Mouse (Mus musculus): ENCODE data around the gene Zfp653. TPM values are rescaled to one million over a fixed set of nuclear protein-coding genes. Genes with fewer than 3 reads are reported as not detected.
A peak's percentile ranks its signal among the peaks of the same experiment; 100 is the strongest.

The Zfp653 gene
- polyA plus RNA-seq (2015; fragmentation: Nextera tagmentation; extraction: Ambion mirVana), result 12.6 and 14.1 TPM in 2 replicates

DNA sequence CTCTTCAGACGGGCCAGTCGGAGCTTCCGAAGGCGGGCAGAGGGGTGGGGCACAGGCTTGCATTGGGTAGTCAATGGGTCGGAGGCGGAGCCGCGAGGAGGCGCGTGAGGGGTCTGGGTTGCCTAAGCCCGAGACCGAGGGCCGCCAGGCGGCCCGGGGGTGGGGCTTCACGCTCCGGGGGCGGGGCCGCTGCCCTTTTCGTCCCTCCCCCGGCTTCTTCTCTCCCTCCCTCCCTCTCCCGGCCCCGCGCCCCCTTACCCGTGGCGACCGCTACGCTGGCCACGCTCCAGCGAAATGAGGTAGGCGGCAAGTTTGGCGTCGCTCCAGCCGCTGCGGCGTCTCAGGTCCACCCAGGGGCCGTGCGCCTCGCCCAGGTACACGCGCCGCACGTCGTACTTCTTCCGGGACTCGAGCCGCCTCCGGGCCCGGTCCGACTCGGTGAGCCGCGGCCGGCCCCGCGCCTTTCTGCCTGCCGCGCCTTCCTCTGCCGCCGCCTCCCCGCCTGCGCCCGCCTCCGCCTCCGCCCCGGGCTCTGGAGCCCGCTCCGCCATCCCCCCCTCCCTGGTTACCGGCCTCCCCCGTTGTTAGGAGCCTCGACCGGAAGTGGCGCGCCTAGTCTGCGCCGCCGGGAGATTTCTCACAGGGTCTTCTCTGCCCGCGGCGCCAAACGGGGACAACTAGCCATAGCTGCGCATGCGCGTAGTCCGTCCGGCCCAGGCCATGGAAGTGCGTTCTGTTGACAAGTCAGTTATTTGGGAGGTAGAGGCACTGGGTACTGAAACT lies at the start of gene Zfp653, which contains the start of gene Gm49318:
Zfp653 (minus strand) TSS at position 586 of the 783 bp plus-strand sequence.
Gm49318 (minus strand) TSS at position 469 of the 783 bp plus-strand sequence.
- peaks cover 7% of the 10 kb centered on the region; the same call in 1 of the 2 replicates for H3K36me3 ChIP-seq
- H3K27me3 ChIP-seq (replicated peaks), result no peaks in the 10 kb centered on the region
- peak; percentile 97 for ATAC-seq (ENCODE audit: insufficient read depth, low FRiP score, low read depth)
- 0 out of 2 replicates have a peak, but pooled peaks cover 5% of the 10 kb centered on the region for H3K4me1 ChIP-seq
- under 1% methylated on average over 71 of the region's 87 CpGs for WGBS
- peak within 1 kb of the TSS; percentile 83 for H3K9ac ChIP-seq
- peak within 1 kb of the TSS; percentile 90 for H3K4me3 ChIP-seq (replicated peaks)
- peak within 1 kb of the TSS; percentile 99 for H3K27ac ChIP-seq
- H3K4me2 ChIP-seq, result peak within 1 kb of the TSS; percentile 63
- no peaks in the 10 kb centered on the region for H3K9me3 ChIP-seq

DNA sequence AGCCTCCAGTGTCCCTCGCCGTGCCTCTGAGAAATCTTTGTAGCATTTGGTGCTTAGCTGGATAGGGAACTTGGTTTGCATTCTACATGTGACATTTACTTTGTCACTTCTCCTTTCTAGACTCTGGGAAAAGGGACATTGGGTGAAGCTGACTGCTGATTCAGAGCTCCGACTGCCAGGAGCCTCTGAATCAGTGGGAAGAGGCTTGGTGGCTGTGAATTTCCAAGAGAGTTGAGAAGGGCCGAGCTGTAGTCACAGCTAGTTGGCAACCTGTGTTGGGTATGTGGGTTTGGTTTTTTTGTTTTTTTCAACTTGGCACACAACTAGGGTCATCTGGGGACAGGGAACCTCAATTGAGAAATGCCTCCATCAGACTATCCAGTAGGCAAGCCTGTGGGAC lies 48.4 kb upstream of the Zfp653 start:
- Histone ChIP-seq H3K4me1 (peaks cover 12% of the 10 kb centered on the region), H3K4me2 (no peak overlapping the region), H3K9ac (no peak overlapping the region), H3K9me3 (no peaks in the 10 kb centered on the region), H3K27me3 (replicated peaks) (no peaks in the 10 kb centered on the region), H3K36me3 (no peaks in the 10 kb centered on the region), H3K4me3 (replicated peaks) (no peak overlapping the region), H3K27ac (no peak overlapping the region)
- ATAC-seq (ENCODE audit: insufficient read depth, low FRiP score, low read depth), result no peak
- 81% methylated on average over 4 of the region's 4 CpGs for WGBS

DNA sequence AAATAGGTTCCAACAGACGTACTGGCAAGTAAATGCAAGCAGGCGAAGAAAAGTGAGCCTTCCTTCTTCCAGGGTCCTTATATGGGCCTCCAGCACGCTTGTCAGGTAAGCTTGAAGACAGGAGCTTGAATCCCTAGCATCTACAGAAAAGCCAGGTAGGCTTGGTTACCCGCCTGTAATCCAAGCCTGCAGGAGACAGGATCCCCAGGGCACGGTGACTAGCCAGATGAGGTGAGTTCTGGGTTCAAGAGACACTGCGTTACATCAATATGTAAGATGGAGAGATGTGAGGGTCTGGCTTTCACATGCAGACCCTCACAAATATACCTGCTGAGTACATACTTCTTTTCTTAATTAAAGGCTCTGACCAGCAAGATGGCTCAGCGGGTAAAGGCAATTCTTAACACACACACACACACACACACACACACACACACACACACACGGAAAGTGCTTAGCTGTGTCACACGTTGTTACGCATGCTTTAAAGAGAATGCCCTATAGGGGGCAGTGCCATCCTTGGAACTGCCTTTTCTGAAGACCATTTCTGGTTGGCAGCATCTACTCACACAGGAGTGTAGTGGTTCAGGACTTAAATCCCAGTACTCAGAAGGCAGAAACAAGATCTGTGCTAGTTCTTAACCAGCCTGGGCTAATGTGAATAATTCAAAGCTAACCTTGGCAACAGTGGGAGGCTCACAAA lies 46.7 kb upstream of the Zfp653 start:
- Histone ChIP-seq H3K9ac (peak overlapping the region; percentile 38; the same call in 1 of the 2 replicates), H3K4me1 (peaks cover 12% of the 10 kb centered on the region), H3K4me2 (peak overlapping the region; percentile 85), H3K36me3 (peaks cover 8% of the 10 kb centered on the region; the same call in 1 of the 2 replicates), H3K27me3 (replicated peaks) (no peaks in the 10 kb centered on the region), H3K4me3 (replicated peaks) (peak overlapping the region; percentile 82), H3K9me3 (no peaks in the 10 kb centered on the region), H3K27ac (no peak overlapping the region)
- no peak for ATAC-seq (ENCODE audit: insufficient read depth, low FRiP score, low read depth)
- 43% methylated on average over 10 of the region's 10 CpGs for WGBS

- H3K27me3 ChIP-seq (replicated peaks), result no peaks in the 10 kb centered on the region
- H3K36me3 ChIP-seq, result peaks cover 16% of the 10 kb centered on the region
- no peaks in the 10 kb centered on the region for H3K9me3 ChIP-seq
- peak within 1 kb of the TSS; percentile 87 for H3K9ac ChIP-seq
- under 1% methylated on average over 49 of the region's 52 CpGs for WGBS
- ATAC-seq (ENCODE audit: insufficient read depth, low FRiP score, low read depth), result peak; percentile 92
- H3K4me1 ChIP-seq, result peaks cover 12% of the 10 kb centered on the region
- peak within 1 kb of the TSS; percentile 85 for H3K4me2 ChIP-seq
- H3K27ac ChIP-seq, result peak within 1 kb of the TSS; percentile 67
- peak within 1 kb of the TSS; percentile 82 for H3K4me3 ChIP-seq (replicated peaks)
These were observed 45.7 kb upstream of the Zfp653 start, which contains the start of gene Elof1 for GRCm38 (mm10) chr9:22116740-22117426. Elof1 (minus strand) TSS chr9:22117172.

- H3K4me2 ChIP-seq, result peak overlapping the region; percentile 85
- peaks cover 21% of the 10 kb centered on the region for H3K36me3 ChIP-seq
- H3K27me3 ChIP-seq (replicated peaks), result no peaks in the 10 kb centered on the region
- H3K4me3 ChIP-seq (replicated peaks), result peak overlapping the region; percentile 82
- no peaks in the 10 kb centered on the region for H3K9me3 ChIP-seq
- WGBS, result 17% methylated on average over 15 of the region's 15 CpGs
- peak overlapping the region; percentile 87 for H3K9ac ChIP-seq
- H3K4me1 ChIP-seq, result peaks cover 12% of the 10 kb centered on the region
- H3K27ac ChIP-seq, result no peak overlapping the region
- ATAC-seq (ENCODE audit: insufficient read depth, low FRiP score, low read depth), result no peak
These were observed 44.9 kb upstream of the Zfp653 start for GRCm38 (mm10) chr9:22116086-22116485.

DNA sequence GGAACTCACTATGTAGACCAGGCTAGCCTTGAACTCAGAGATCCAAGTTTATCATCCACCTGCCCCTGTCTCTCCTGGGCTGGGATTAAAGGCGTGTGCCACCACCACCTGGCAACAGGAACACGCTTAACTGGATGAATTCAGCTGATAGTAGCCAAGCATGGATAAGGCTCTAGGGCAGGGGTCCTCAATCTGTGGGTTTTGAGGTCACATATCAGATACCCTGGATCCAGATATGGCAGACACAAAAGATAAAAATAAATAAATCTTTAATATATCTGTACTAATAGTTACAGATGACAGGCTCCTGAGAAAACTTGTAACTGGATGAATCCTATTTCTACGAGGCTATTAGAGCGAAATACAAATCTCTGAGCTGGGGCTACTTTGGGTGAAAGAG lies 44.5 kb upstream of the Zfp653 start:
- no peak for ATAC-seq (ENCODE audit: insufficient read depth, low FRiP score, low read depth)
- WGBS, result 79% methylated on average over 4 of the region's 4 CpGs
- Histone ChIP-seq H3K4me1 (peaks cover 12% of the 10 kb centered on the region), H3K4me2 (peak overlapping the region; percentile 85), H3K36me3 (peaks cover 25% of the 10 kb centered on the region), H3K27me3 (replicated peaks) (no peaks in the 10 kb centered on the region), H3K9me3 (no peaks in the 10 kb centered on the region), H3K4me3 (replicated peaks) (peak overlapping the region; percentile 82), H3K9ac (peak overlapping the region; percentile 87; the same call in 1 of the 2 replicates), H3K27ac (no peak overlapping the region)

- Histone ChIP-seq H3K4me2 (no peak overlapping the region), H3K4me1 (no peaks in the 10 kb centered on the region), H3K4me3 (replicated peaks) (no peak overlapping the region), H3K9ac (no peak overlapping the region), H3K27ac (no peak overlapping the region), H3K27me3 (replicated peaks) (no peaks in the 10 kb centered on the region), H3K9me3 (no peaks in the 10 kb centered on the region), H3K36me3 (peaks cover 25% of the 10 kb centered on the region)
- no peak for ATAC-seq (ENCODE audit: insufficient read depth, low FRiP score, low read depth)
- WGBS, result 81% methylated on average over 9 of the region's 9 CpGs
These were observed 37.0 kb upstream of the Zfp653 start for GRCm38 (mm10) chr9:22108194-22108593.

DNA sequence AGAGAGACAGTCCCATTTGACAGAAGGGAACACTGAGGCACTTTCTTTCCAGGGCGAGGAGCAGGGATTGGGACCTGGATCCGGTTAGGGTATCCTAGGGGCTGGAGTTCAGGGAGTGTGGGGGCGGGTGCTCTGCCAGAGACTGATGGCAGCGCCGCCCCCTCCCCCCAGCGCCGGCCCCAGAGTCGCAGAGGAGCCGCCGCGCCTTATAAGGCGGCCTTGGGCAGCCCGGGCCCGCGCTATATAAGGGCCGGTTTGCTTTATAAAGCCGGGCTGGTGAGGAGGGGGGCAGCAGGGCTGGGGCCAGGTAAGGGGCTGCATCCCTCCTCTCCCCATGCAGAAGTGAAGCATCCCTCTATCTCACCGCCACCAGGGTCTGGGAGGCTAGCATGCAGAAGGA lies 28.7 kb upstream of the Zfp653 start:
- no peak overlapping the region for H3K9ac ChIP-seq
- peak; percentile 40 for ATAC-seq (ENCODE audit: insufficient read depth, low FRiP score, low read depth)
- H3K9me3 ChIP-seq, result no peaks in the 10 kb centered on the region
- H3K27ac ChIP-seq, result peak overlapping the region; percentile 62; the same call in 1 of the 2 replicates
- WGBS, result 3% methylated on average over 18 of the region's 18 CpGs
- H3K4me1 ChIP-seq, result peaks cover 5% of the 10 kb centered on the region; the same call in 1 of the 2 replicates
- peak overlapping the region; percentile 23 for H3K4me3 ChIP-seq (replicated peaks)
- peak overlapping the region; percentile 33 for H3K4me2 ChIP-seq
- no peaks in the 10 kb centered on the region for H3K36me3 ChIP-seq
- peaks cover 19% of the 10 kb centered on the region for H3K27me3 ChIP-seq (replicated peaks)

- ATAC-seq (ENCODE audit: insufficient read depth, low FRiP score, low read depth), result peak; percentile 39; the same call in 1 of the 2 replicates
- H3K27ac ChIP-seq, result peak within 1 kb of the TSS; percentile 62; the same call in 1 of the 2 replicates
- no peaks in the 10 kb centered on the region for H3K9me3 ChIP-seq
- WGBS, result 7% methylated on average over 14 of the region's 14 CpGs
- no peak within 1 kb of the TSS for H3K9ac ChIP-seq
- no peaks in the 10 kb centered on the region for H3K36me3 ChIP-seq
- H3K4me2 ChIP-seq, result peak within 1 kb of the TSS; percentile 33
- peak within 1 kb of the TSS; percentile 23 for H3K4me3 ChIP-seq (replicated peaks)
- peaks cover 5% of the 10 kb centered on the region; the same call in 1 of the 2 replicates for H3K4me1 ChIP-seq
- H3K27me3 ChIP-seq (replicated peaks), result peaks cover 19% of the 10 kb centered on the region
These were observed 28.0 kb upstream of the Zfp653 start, which contains the start of gene Cnn1 for GRCm38 (mm10) chr9:22098993-22099696. Cnn1 (plus strand) TSS chr9:22099216.

DNA sequence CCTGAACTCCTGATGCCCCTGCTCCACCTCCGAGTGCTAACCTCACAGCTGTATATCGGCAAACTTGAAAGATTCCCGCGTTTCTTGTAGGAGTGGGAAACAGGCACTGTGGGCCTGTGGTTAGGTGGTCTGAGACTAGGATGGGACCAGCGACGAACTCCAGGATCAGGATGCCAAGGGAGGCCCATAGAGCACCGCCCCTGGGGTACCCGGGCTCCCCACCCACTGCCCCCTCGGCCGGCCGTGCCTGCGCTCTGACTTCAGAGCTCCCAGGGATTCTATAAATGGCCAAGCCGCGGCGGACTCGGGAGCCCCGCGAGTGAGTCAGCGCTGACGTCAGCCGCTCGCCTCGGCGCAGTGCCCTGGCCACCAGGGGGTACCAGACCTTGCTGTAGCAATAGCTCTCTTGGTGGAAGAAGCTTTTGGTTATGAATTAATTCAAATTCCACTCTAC lies 24.7 kb upstream of the Zfp653 start:
- peak; percentile 75 for ATAC-seq (ENCODE audit: insufficient read depth, low FRiP score, low read depth)
- under 1% methylated on average over 24 of the region's 24 CpGs for WGBS
- peaks cover 14% of the 10 kb centered on the region for H3K27me3 ChIP-seq (replicated peaks)
- no peak overlapping the region for H3K27ac ChIP-seq
- peaks cover 5% of the 10 kb centered on the region; the same call in 1 of the 2 replicates for H3K4me1 ChIP-seq
- peak overlapping the region; percentile 74 for H3K4me2 ChIP-seq
- no peaks in the 10 kb centered on the region for H3K9me3 ChIP-seq
- H3K36me3 ChIP-seq, result no peaks in the 10 kb centered on the region
- 0 out of 2 replicates have a peak overlapping the region, but pooled peaks have one; percentile 29 for H3K9ac ChIP-seq
- H3K4me3 ChIP-seq (replicated peaks), result peak overlapping the region; percentile 34

DNA sequence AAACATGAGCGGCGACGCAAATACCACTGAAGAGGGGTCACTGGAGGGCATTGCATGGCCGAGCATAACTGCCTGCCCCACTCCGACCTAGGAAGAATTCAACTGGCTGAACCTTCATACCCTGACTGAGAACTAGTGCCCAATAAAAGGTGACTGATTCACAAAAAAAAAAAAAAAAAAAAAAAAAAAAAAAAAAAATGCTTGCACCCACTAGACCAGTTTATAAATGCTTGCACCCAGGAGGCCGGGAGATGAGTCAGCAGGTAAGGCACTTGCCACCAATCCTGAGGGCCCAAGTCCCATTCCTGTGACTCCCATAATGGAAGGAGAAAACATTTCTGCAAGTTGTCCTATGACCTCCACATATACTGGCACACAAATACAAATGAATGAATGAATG lies 21.6 kb upstream of the Zfp653 start:
- no peak for ATAC-seq (ENCODE audit: insufficient read depth, low FRiP score, low read depth)
- Histone ChIP-seq H3K4me2 (no peak overlapping the region), H3K27me3 (replicated peaks) (no peaks in the 10 kb centered on the region), H3K36me3 (no peaks in the 10 kb centered on the region), H3K9me3 (no peaks in the 10 kb centered on the region), H3K4me1 (no peaks in the 10 kb centered on the region), H3K4me3 (replicated peaks) (no peak overlapping the region), H3K27ac (no peak overlapping the region), H3K9ac (no peak overlapping the region)
- WGBS, result 72% methylated on average over 6 of the region's 6 CpGs
